Mouse (Mus musculus) MEL (cell line): ENCODE measurements around the gene Hps6. TPM values are rescaled to one million over a fixed set of nuclear protein-coding genes. Genes with fewer than 3 reads are reported as not detected.
"Not testable (repeated sequence)": the region's sequence is repeated elsewhere in the genome, so short reads cannot be mapped to it uniquely, and the experiment has no call there.

Source experiments
- DNase-seq: peaks from one replicate; pipeline ENCODE4 v3.0.0; 2011; ENCODE audit warnings: low read depth, low spot score
- H3K27ac ChIP-seq: 2 replicates; pipeline ENCODE4 v1.5.1; 2012; ENCODE audit warnings: low read depth, mild to moderate bottlenecking, control low read depth, low read length, moderate library complexity; ENCODE audit not compliant: control insufficient read depth
- H3K27me3 ChIP-seq, 2 experiments: fragments of 150-350 bp in 1 of 2; sonication (generic) in 1 of 2; 2 replicates each; pipeline ENCODE4 v1.6.1; 2012; ENCODE audit warnings: low read length in 2 of 2, mild to moderate bottlenecking in 2 of 2, improper control_type of control experiment in 1 of 2, moderate library complexity in 1 of 2; ENCODE audit not compliant: insufficient read depth in 2 of 2, control insufficient read depth in 1 of 2
- H3K36me3 ChIP-seq, 2 experiments: 2 replicates each; pipeline ENCODE4 v1.6.1; 2012 to 2014; ENCODE audit warnings: low read length in 2 of 2, improper control_type of control experiment in 1 of 2, inconsistent platforms in 1 of 2, mild to moderate bottlenecking in 1 of 2; ENCODE audit not compliant: insufficient read depth in 2 of 2, control insufficient read depth in 1 of 2
- H3K4me1 ChIP-seq, 2 experiments: fragments of 150-350 bp in 1 of 2; sonication (generic) in 1 of 2; 2 replicates each; pipeline ENCODE4 v1.6.1; 2012; ENCODE audit warnings: low read length in 2 of 2, improper control_type of control experiment in 1 of 2, mild to moderate bottlenecking in 1 of 2; ENCODE audit not compliant: insufficient read depth in 2 of 2, control insufficient read depth in 1 of 2
- H3K4me3 ChIP-seq, 2 experiments: fragments of 150-350 bp in 1 of 2; sonication (generic) in 1 of 2; 2 replicates each; pipeline ENCODE4 v1.5.1; 2012; ENCODE audit warnings: low read depth in 2 of 2, low read length in 2 of 2, mild to moderate bottlenecking in 2 of 2, moderate library complexity in 2 of 2, control low read depth in 1 of 2, improper control_type of control experiment in 1 of 2; ENCODE audit not compliant: control insufficient read depth in 1 of 2, insufficient read depth in 1 of 2
- H3K79me2 ChIP-seq: 2 replicates; pipeline ENCODE4 v1.6.1; 2012; ENCODE audit warnings: mild to moderate bottlenecking, low read length, moderate library complexity; ENCODE audit not compliant: control insufficient read depth, poor library complexity, insufficient read depth
- H3K9ac ChIP-seq: 2 replicates; pipeline ENCODE4 v1.6.1; 2012; ENCODE audit warnings: low read depth, mild to moderate bottlenecking, control low read depth, low read length, moderate library complexity; ENCODE audit not compliant: control insufficient read depth, poor library complexity, severe bottlenecking
- H3K9me3 ChIP-seq: fragments of 150-350 bp; sonication (generic); replicated peaks from 2 replicates; pipeline ENCODE4 v1.6.1; 2012; ENCODE audit warnings: mild to moderate bottlenecking, low read length, improper control_type of control experiment, moderate library complexity; ENCODE audit not compliant: insufficient read depth
- CHD2 ChIP-seq: IDR thresholded peaks from 2 replicates; pipeline ENCODE4 v1.6.1; 2011; ENCODE audit warnings: low read length, improper control_type of control experiment
- CTCF ChIP-seq, 3 experiments: IDR thresholded peaks in 2 of 3; conservative IDR thresholded peaks in 1 of 3; 2 replicates each; pipeline ENCODE4 v1.5.1; 2011 to 2012; ENCODE audit warnings: low read length in 3 of 3, low read depth in 2 of 3, mild to moderate bottlenecking in 2 of 3, improper control_type of control experiment in 1 of 3, inconsistent platforms in 1 of 3, mixed read lengths in 1 of 3, moderate library complexity in 1 of 3; ENCODE audit not compliant: control insufficient read depth in 1 of 3, insufficient read depth in 1 of 3, poor library complexity in 1 of 3, severe bottlenecking in 1 of 3
- E2F4 ChIP-seq: IDR thresholded peaks from 2 replicates; pipeline ENCODE4 v1.6.1; 2011; ENCODE audit warnings: low read depth, low read length, improper control_type of control experiment, borderline replicate concordance
- GATA1 ChIP-seq: IDR thresholded peaks from 2 replicates; pipeline ENCODE4 v1.6.1; 2011; ENCODE audit warnings: low read depth, low read length, improper control_type of control experiment
- KAT2A ChIP-seq: conservative IDR thresholded peaks from 2 replicates; pipeline ENCODE4 v1.6.1; 2012; ENCODE audit warnings: low read depth, low read length, improper control_type of control experiment, inconsistent platforms
- MAX ChIP-seq: IDR thresholded peaks from 2 replicates; pipeline ENCODE4 v1.6.1; 2011; ENCODE audit warnings: low read length, improper control_type of control experiment
- MAZ ChIP-seq: IDR thresholded peaks from 2 replicates; pipeline ENCODE4 v1.6.1; 2012; ENCODE audit warnings: low read depth, mild to moderate bottlenecking, inconsistent platforms, low read length, improper control_type of control experiment
- MEF2A ChIP-seq: IDR thresholded peaks from 2 replicates; pipeline ENCODE4 v1.6.1; 2014; ENCODE audit warnings: low read depth, mild to moderate bottlenecking, inconsistent platforms, low read length, improper control_type of control experiment; ENCODE audit not compliant: poor library complexity, insufficient replicate concordance, severe bottlenecking; ENCODE audit errors: extremely low read depth
- MXI1 ChIP-seq: IDR thresholded peaks from 2 replicates; pipeline ENCODE4 v1.6.1; 2011; ENCODE audit warnings: mild to moderate bottlenecking, low read depth, low read length, improper control_type of control experiment
- MYB ChIP-seq: IDR thresholded peaks from 2 replicates; pipeline ENCODE4 v1.6.1; 2011; ENCODE audit warnings: mild to moderate bottlenecking, low read depth, low read length, improper control_type of control experiment
- POLR2A ChIP-seq, 2 experiments: IDR thresholded peaks; 2 replicates each; pipeline ENCODE4 v1.6.1; 2011 to 2012; ENCODE audit warnings: low read length in 2 of 2, mild to moderate bottlenecking in 2 of 2, control low read depth in 1 of 2, improper control_type of control experiment in 1 of 2, low read depth in 1 of 2, moderate library complexity in 1 of 2; ENCODE audit not compliant: control insufficient read depth in 1 of 2, insufficient read depth in 1 of 2, poor library complexity in 1 of 2
- RAD21 ChIP-seq: IDR thresholded peaks from 2 replicates; pipeline ENCODE4 v1.6.1; 2011; ENCODE audit warnings: mild to moderate bottlenecking, low read depth, low read length, improper control_type of control experiment
- UBTF ChIP-seq: IDR thresholded peaks from 2 replicates; pipeline ENCODE4 v1.6.1; 2012; ENCODE audit warnings: low read depth, mild to moderate bottlenecking, inconsistent platforms, low read length, improper control_type of control experiment, moderate library complexity, borderline replicate concordance; ENCODE audit not compliant: insufficient read depth
- ZC3H11A ChIP-seq: IDR thresholded peaks from 2 replicates; pipeline ENCODE4 v1.6.1; 2012; ENCODE audit warnings: low read depth, mild to moderate bottlenecking, inconsistent platforms, low read length, improper control_type of control experiment
- ZKSCAN1 ChIP-seq: IDR thresholded peaks from 2 replicates; pipeline ENCODE4 v1.6.1; 2012; ENCODE audit warnings: low read depth, mild to moderate bottlenecking, inconsistent platforms, low read length, improper control_type of control experiment, moderate library complexity
- ZMIZ1 ChIP-seq: IDR thresholded peaks from 2 replicates; pipeline ENCODE4 v1.6.1; 2012; ENCODE audit warnings: low read depth, mild to moderate bottlenecking, inconsistent platforms, low read length, improper control_type of control experiment, moderate library complexity
- polyA plus RNA-seq, 2 experiments: library from polyadenylated mRNA; stranded (reverse) in 1 of 2; unstranded in 1 of 2; fragments of >175 nt in 1 of 2; fragments of >200 nt in 1 of 2; gene quantifications; 2 replicates each; pipeline versions ENCODE4 v1.2.1 to v1.2.4; 2012; ENCODE audit warnings: low replicate concordance in 2 of 2, low read depth in 1 of 2; ENCODE audit not compliant: insufficient read length in 2 of 2, insufficient read depth in 1 of 2, missing spikeins in 1 of 2
- total RNA-seq: library from RNA; depleted of rRNA; stranded (reverse); fragments of 300-350 nt; gene quantifications from 2 replicates; pipeline ENCODE4 v1.2.3, GENCODE M21; 2012

Hps6 gene
- total and polyA plus RNA-seq, 3 experiments = 11.5 to 13.2 TPM; not detected in 1

GRCm38 (mm10) chr19:45991171-45991570 is 12.1 kb upstream of the Hps6 start:
- no peaks in the 10 kb centered on the region for H3K79me2 ChIP-seq
- no peak overlapping the region for H3K9ac ChIP-seq
- no peaks in the 10 kb centered on the region for H3K4me1 ChIP-seq
- no peaks in the 10 kb centered on the region for H3K27me3 ChIP-seq
- H3K36me3 ChIP-seq = no peaks in the 10 kb centered on the region
- no peak overlapping the region for H3K4me3 ChIP-seq
- H3K9me3 ChIP-seq = no peaks in the 10 kb centered on the region
- H3K27ac ChIP-seq = no peak overlapping the region
- no peak for DNase-seq
- TF ChIP-seq MXI1 (no peak), ZMIZ1 (no peak), MAX (no peak), RAD21 (no peak), ZC3H11A (no peak), MEF2A (no peak), GATA1 (no peak), KAT2A (no peak), CTCF (IDR thresholded peaks at IDR 0.05 in 2 of 3, conservative IDR thresholded peaks at IDR 0.05 in 1 of 3; ENCODE audit: control insufficient read depth in 1 of 3, insufficient read depth in 1 of 3, low read depth in 2 of 3, low read length in 3 of 3, poor library complexity in 1 of 3, severe bottlenecking in 1 of 3) (no peak), E2F4 (no peak), CHD2 (no peak), UBTF (no peak), MAZ (no peak), POLR2A (IDR thresholded peaks at IDR 0.05; ENCODE audit: control insufficient read depth in 1 of 2, insufficient read depth in 1 of 2, low read depth in 1 of 2, low read length in 2 of 2, poor library complexity in 1 of 2) (no peak), ZKSCAN1 (no peak), MYB (no peak)

GRCm38 (mm10) chr19:45993441-45993840 is 9.9 kb upstream of the Hps6 start:
- H3K9ac ChIP-seq, DNase-seq, H3K36me3 ChIP-seq, H3K4me1 ChIP-seq, H3K4me3 ChIP-seq, H3K27me3 ChIP-seq, H3K27ac ChIP-seq, H3K79me2 ChIP-seq, H3K9me3 ChIP-seq: not testable (repeated sequence)
